Mouse (Mus musculus) adrenal gland, postnatal 36 days (tissue): ENCODE data around the gene U90926. TPM values are rescaled to one million over a fixed set of nuclear protein-coding genes. Genes with fewer than 3 reads are reported as not detected.
A peak's percentile ranks its signal among the peaks of the same experiment; 100 is the strongest.

ENCODE experiments used
- DNase-seq, 2 experiments: peaks; one replicate each; pipeline ENCODE4 v3.0.0; 2021; ENCODE audit warnings: mixed read lengths in 1 of 2
- total RNA-seq, 2 experiments: library from RNA; stranded (reverse); gene quantifications; 2 replicates each; pipeline ENCODE4 v1.2.3; 2021

The U90926 gene
- total RNA-seq, 2 experiments from 2014 or later = not detected

DNA sequence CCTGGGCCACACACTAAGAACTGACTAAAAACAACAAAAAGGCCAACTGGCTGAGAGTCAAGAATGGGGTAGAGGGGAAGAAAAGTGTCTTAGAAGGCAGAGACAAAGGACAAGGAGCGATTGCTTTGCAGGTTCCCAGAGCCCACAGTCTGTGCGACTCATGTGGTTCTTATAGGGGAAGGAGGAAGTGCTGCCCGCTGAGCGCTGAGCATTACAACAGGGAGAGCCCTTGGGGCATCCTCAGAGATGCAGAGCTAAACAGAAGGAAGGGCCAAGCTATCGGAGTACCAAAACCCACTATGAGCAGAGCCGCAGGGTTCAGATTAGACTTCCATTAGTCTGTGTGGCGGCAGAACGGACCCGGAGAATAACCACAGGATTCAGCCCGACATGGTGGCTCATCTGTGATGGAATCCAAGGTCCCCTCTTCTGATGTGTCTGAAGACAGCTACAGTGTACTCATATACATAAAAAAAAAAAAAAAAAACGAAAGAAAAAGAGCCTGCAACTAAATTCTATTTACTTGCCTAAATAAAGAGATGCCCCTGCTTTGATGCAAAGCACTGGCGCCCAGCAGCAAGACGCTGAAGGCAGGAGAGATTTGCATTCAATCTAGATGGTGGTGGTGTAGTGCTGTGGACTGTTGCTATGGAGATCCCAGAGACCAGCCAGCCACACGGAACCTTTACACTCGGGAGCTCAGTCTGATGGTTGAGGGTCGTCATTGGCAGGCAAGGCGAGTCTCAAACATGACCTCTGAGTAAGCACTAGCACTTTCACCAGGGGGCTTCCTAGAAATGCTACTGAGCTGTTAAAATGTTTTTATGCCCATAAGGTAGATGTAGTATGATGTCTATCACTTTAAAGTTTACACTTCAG, 3.9 kb upstream of the U90926 start:
- no peak for DNase-seq

DNA sequence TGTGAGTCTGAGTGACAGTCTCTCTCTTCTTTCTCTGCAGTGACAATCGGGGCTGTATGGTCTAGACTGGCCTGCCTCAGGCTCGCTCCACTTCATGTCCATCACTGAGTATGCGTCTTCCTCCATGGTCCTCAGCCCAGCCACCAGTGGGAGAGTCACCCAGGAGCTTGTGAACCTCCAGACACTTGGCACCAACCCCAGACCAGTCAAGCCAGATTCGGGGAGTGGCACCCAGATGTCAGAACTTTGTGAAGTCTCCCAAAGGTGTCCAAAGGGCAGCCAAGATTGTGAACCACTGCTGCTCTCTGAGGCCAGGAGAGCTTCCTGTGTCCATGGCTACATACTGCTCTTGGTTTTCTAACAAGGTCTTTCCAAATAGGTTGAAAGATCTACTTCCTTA, 3.0 kb downstream of the U90926 start:
- DNase-seq = peak in 1 of 2 experiments; percentile 19

DNA sequence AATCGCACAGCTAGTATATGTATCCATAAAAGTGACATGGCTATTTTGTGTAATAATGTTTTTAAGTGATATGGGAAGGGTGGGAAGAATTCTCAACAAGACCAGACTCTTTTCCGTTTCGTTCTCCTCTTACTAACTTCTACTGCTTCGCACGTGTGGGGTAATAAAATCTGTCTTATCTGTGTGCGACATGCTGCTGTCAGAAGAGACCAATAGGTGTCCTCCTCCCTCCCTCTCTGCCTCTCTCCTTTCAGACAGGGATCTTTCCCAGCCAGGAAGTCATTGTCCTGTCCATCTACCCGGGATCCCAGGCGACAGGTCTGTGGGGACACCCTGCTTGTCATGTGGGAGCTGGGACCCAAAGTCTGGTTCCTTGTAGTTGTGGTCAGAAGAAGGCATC, 5.0 kb downstream of the U90926 start:
- no peak for DNase-seq

DNA sequence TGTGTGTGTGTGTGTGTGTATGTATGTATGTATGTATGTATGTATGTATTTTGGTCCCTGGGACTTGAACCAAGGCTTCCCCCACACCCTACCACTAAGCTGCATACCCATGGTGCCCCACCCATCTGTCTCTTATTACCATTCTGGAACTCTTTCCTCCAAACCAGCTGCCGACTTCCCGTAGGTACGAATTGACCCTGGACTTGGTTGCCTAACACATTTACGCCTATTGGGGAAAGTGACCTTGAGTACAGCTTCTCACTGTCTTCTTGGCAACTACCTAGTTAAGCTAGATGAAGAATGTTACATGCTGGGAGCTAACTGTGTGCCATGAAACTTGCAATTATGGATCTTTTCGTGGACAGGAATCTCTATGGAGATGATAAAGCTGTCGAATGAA, 9.1 kb downstream of the U90926 start:
- no peak for DNase-seq

DNA sequence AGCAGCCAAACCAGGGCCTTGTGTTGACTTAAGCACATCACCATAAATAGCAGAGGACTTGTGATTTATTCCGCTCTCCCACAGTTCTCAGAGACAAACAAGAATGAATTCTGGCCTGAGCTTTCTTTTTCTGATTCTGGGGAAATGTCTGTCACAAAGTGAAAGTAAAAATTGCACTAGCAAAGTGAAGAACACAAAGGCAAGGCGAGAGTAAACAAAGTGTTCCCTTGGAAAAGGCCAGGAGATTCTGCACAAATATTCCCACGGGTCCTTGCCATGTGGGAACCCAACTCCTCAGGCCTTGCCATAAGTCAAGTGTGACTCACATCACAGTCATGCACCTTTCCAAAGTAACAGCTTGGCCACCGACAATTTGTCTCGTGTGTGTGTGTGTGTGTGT, 9.5 kb downstream of the U90926 start:
- DNase-seq = peak; percentile 14 to 40

DNA sequence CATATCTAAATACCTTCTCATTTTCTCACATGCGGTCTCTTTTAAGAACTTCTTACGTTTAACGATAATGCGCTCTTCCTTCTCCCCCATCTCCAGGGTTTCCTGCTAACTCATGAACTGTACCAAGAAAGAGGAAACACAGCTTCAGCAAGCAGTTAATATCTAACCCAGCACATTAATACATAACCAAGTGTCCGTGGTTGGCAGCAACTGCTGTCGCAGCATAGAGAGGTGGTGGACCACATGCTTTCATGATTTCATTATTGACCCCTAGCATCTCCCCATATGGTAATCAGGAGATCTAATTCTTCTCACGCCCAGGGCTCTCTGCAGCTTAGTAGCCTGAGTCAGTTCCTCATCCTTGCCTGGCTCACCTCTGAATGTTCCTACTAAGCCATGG, 10.0 kb downstream of the U90926 start:
- no peak for DNase-seq

DNA sequence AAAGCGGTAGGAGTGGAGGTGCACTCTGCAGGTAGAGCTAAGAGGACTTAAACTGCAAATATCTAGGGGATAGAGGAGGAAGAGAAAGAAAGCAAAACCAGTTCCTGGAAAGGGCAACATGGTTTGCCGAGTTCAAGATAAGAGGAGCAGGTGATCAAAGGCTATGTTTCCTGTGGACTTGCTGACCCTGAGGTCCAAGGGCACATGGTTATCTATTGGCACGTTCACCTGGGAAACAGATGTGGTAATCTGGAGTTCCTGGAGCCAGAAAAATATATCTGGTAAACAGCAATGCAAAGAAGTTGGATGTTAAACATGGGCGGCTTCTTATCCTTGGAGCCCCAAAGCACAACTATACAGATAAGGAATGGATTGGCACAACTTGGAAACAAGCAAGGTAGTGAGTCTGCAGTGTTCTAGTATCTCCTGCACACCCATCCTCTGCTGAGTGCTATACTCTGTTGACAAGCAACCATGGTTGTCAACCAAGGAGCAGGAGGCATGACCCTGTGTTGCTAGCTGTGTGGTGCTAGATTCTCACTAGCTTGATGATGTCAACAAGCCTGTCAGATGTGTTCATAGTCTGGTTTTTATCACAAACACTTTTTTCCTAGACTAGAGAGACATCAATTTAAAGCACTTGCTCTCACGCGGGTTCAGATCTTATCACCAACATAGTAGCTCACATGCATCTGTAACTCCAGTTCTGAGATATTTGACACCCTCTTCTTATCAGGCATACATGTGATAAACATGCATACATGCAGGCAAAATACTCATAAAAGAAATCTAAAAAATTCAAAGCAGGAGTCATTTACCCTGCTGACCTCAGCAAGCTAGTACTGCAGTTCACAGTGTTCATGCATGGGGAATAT, 10.8 kb downstream of the U90926 start:
- DNase-seq = no peak

DNA sequence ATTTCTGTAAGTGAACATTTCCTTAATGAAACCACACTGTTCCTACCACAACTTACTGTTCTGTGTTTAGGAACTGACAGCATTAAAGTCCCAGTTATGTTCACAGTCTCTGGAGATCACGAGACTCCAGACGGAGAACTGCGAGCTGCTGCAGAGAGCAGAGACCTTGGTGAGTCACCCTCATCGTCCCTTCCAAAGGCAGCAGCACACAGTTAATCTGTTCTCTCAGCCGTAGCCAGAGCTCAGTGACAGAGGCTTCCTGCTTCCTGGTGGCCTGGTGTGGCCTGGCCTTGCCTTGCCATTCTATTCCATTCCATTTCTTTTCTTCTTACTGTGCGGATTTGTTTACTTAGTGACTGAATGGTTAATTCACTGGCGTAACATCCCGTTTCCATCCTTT, 16.9 kb downstream of the U90926 start:
- peak; percentile 60 to 69 for DNase-seq

DNA sequence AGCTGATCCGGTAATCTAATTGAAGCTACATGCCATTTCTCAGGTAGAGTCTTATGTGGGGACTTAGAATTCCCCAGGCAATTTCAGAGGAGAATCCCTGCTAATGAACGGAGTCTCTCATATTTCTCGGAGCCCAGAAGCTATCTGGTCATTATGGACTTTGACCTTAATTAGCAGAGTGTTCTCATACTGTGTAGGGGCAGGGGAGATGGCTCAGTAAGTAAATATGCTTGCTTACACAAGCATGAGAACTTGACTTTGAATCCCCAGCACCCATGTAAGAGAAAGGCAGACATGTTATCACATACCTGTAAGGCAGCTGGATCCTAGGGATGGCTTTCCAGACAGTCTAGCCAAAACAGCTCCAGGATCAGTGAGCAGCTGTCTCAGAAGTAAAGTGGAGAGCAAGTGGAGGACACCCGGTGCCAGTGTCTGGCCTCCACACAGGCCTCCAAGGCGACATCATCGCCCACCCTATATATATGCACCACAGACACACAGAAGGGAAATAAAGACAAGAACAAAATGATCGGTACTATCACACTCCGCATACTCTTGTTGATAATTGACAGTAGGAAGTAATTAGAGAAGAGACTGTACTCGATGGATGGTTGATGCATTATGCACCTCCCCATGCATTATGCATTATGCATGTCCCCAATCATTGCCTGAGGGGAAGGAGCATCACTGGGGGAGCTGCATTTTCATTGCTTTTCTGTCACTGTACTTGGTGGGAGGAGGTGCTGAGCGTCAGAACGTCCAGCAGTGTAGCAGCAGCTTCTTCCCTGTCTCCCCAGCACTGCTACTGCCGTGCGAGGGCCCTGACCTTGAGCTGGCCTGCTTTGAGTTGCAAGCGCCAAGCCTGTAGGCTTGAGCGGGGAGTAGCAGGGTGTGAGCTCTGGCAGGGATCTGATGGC, 18.1 kb downstream of the U90926 start:
- DNase-seq = peak; percentile 65

DNA sequence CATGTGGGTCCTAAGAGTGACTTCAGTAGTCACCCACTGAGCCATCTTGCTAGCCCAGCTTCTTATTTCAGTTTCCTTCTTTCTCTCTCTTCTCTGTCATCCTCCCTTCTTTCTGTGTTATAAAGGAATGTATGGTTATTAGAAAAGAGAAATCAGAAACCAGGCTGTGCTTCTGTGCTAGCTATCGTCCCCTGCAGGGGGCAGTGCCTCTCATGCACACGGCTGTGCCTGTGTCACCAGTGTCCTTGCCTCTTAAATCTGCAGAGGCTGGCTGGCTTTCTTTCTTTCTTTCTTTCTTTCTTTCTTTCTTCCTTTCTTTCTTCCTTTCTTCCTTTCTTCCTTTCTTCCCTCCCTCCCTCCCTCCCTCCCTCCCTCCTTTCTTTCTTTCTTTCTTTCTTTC, 19.5 kb downstream of the U90926 start:
- peak; percentile 62 to 72 for DNase-seq

DNA sequence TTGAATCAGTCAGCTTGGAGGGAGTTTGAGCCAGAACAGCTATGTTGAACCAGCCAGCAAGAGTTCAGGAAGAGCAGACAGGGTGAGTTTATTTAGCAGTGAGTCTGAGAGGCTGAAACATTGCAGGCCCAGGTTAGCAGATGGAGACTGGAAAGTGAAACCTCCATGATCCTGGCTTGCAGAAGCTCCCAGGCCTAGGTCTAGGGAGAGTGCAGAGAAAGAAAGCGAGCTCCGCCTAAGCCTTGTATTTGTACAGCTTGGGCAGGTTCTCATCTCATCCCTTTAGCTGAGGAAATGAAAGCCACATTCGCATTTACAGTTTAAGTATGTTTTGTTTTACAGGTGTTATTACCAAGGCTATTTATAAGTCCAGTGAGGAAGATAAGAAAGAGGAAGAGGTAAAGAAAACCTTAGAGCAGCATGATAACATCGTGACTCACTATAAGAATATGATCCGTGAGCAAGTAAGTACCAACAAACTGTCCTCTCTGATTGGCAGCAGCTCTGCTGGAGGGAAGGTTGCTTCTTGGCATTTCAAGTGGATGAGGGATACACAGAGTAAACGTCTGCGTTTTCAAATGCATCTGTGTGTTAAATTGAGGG, 26.2 kb downstream of the U90926 start:
- DNase-seq = no peak

DNA sequence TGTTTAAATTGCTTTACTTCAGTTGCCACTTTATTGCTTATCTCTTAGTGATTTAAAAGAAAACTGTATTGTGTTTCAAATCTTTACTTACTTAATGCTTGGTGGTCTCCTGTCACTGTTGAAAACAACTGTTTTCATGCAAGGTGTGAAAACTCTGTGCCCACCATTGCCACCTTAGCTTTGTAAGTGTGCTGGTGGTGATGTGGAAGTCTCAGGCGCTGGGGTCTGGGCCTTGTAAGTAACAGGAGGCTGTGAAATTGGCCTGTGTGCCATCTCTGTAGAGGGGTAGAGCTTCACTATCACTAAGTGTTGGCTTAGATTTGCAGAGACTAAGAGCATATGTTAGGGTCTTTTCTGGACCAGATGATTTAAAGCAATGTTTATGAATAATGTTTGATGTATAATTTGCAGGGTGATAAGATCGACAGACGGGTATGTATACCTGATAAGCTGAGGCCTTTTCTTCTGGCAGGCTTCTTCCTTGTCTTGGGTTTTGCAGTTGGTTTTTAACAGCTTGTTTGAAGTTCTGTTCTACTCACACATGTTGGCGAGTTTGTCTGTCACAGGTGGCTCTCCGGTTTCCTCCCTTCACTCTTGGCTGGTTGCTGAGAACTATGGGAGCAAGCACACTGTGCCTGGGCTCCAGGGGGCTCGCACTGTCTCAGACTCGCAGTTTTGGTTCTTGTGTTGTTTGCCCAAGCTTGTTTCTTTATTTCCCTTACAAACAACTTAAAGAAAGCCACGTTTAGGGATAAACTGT, 32.0 kb downstream of the U90926 start:
- DNase-seq = no peak

DNA sequence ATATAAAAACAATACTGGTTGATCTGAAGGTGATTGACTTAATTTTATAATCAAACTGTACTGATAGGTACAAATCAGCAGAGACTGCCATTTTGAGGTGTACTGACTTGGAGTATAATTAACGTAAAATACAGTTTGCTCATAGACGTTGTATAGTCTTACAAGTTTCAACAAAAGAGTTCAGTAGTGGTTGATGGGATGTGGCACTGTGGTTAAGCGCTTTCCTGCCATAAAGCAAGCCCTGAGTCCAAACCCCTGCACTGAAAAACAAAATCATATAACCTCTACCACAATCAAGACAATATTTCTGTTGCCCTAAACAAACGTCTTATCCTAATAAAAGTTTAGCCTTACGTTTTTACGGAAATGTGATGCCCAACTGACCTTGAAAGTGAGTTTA, 49.2 kb downstream of the U90926 start:
- DNase-seq = no peak

Other genes with a start within 250 kb of the U90926 start
- not detected for gene Odaph, start 227.9 kb downstream of the U90926 start, total RNA-seq
- gene Cdkl2, start 171.5 kb downstream of the U90926 start, total RNA-seq = 1 to 10 TPM; 4.9 to 6.5 TPM
- 100 to 1,000 TPM; 139 to 142 TPM for gene G3bp2, start 131.7 kb downstream of the U90926 start, total RNA-seq
- 100 to 1,000 TPM in 1 of 2 experiments, 10 to 100 TPM in 1; 93.3 to 104 TPM for gene Uso1, start 77.5 kb downstream of the U90926 start, total RNA-seq
- not detected for gene Ppef2, start 40.9 kb upstream of the U90926 start, total RNA-seq
- 10 to 100 TPM; 17.5 to 19.6 TPM for gene Naaa, start 62.8 kb upstream of the U90926 start, total RNA-seq
- 10 to 100 TPM; 30.6 to 33.8 TPM for gene Sdad1, start 95.1 kb upstream of the U90926 start, total RNA-seq
- 1 to 10 TPM; 1.1 to 2.5 TPM for gene Cxcl9, start 112.7 kb upstream of the U90926 start, total RNA-seq
- gene Art3, start 116.4 kb upstream of the U90926 start, total RNA-seq = 10 to 100 TPM; 56.8 to 62.4 TPM
- gene Cxcl10, start 133.5 kb upstream of the U90926 start, total RNA-seq = 1 to 10 TPM in 1 of 2 experiments, under 1 TPM in 1; 0.43 to 1.2 TPM
- 10 to 100 TPM; 28.4 to 31.3 TPM for gene Nup54, start 219.8 kb upstream of the U90926 start, total RNA-seq